Mouse (Mus musculus) CD4-positive, CD25-positive, alpha-beta regulatory T cell (primary cell): ENCODE data around the gene Nemp2. TPM values are rescaled to one million over a fixed set of nuclear protein-coding genes. Genes with fewer than 3 reads are reported as not detected.

Source experiments
- polyA plus RNA-seq: library from polyadenylated mRNA; unstranded; fragments of 100-300 nt; shearing (Covaris generic); gene quantifications from one replicate; pipeline ENCODE4 v1.2.1, GENCODE M21; 2017

Gene Nemp2
- polyA plus RNA-seq: 31.2 TPM

GRCm38 (mm10) chr1:52630248-52630936 lies at the start of gene Nemp2:
TSS of gene Nemp2 (plus strand) at chr1:52630703.

Other genes starting within 250 kb of the Nemp2 start
- 63.0 TPM for gene Nab1, start 130.0 kb upstream of the Nemp2 start, polyA plus RNA-seq
- 17.6 TPM for gene Mfsd6, start 96.8 kb downstream of the Nemp2 start, polyA plus RNA-seq
- 112 TPM for gene Inpp1, start 187.0 kb downstream of the Nemp2 start, polyA plus RNA-seq
- gene Hibch, start 214.2 kb downstream of the Nemp2 start, polyA plus RNA-seq: 22.9 TPM